Mouse (Mus musculus) bone marrow macrophage, adult 2 months (primary cell): ENCODE results near the gene Gpr65.

Source experiments
- CTCF ChIP-seq: IDR thresholded peaks from 2 replicates; pipeline ENCODE4 v1.5.1; 2012; ENCODE audit warnings: low read depth, mild to moderate bottlenecking, low read length, moderate library complexity
- POLR2A ChIP-seq: IDR thresholded peaks from 2 replicates; pipeline ENCODE4 v1.6.1; 2012; ENCODE audit warnings: mild to moderate bottlenecking, low read depth, low read length, borderline replicate concordance

GRCm38 (mm10) chr12:98283487-98283860 lies 15.0 kb downstream of the Gpr65 start:
- TF ChIP-seq CTCF (no peak), POLR2A (no peak)
